Mouse (Mus musculus) gastrocnemius, adult 18-20 months (tissue): Measurements from ENCODE around the gene Plaur. TPM values are rescaled to one million over a fixed set of nuclear protein-coding genes. Genes with fewer than 3 reads are reported as not detected.

Source experiments
- DNase-seq: peaks from one replicate; pipeline ENCODE4 v3.0.0; 2021; ENCODE audit warnings: low spot score
- long read RNA-seq, 2 experiments: library from polyadenylated mRNA; stranded (forward); transcript quantifications; one replicate each; pipeline ENCODE4 v2.0.0; 2021
- total RNA-seq, 2 experiments: library from RNA; stranded (reverse); gene quantifications; 2 replicates each; pipeline ENCODE4 v1.2.3; 2021

Plaur gene
- total RNA-seq, result 1 to 10 TPM in 1 of 2 experiments, under 1 TPM in 1; 0.87 to 1.4 TPM
- long read RNA-seq, experiment 1, partial matches to known transcripts, result 0 of 3 reads
- long read RNA-seq, experiment 1, other reads (novel, unspliced or antisense), result 0 of 3 reads
- long read RNA-seq, experiment 2, partial matches to known transcripts, result 0 of 2 reads
- long read RNA-seq, experiment 2, other reads (novel, unspliced or antisense), result 0 of 2 reads

DNA sequence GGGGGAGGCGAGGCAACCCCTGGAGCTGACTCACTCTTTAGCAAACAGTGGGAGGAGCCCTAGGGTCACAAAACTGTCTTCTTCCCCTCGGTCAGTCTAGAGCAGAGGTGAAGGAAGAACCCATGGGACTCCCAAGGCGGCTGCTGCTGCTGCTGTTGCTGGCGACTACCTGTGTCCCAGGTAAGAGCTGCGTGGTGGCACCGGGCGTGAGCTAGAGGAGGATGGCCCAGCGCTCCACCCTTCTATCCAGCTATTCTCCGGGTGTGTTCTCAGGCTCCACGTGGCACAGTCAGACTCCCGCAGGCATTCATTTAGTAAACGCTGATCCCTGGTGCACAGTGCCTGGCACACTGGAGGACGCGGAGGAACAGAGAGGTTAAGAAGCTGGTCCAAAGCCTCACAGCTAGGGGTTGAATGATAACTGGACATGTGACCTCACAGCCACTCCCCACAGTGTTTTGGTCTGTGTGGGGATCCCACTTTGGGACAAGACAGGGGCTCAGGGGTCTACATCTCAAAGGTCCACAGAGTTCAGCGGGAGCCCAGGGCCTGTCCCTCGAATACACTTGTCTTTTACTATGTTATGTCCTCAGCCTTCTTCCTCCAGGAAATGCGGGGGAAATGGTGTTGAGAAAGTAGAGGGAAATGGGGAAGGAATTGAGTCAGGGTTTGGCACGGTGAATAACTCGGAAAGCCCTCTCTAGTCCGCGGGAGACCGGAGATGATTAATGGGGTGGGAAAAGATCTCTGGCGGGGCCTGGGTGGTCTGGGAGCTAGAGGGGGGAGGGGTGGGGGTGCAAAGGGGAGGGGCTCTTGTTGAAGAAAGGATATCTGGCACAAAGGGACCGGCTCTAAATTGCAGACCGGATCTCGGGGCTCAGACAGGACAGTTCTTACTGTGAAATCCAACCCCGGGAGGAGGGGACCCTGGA is at the start of gene Plaur:
Gene Plaur, plus strand, starts transcription at position 97 of the 932 bp plus-strand sequence.
- peak; percentile 23 for DNase-seq

DNA sequence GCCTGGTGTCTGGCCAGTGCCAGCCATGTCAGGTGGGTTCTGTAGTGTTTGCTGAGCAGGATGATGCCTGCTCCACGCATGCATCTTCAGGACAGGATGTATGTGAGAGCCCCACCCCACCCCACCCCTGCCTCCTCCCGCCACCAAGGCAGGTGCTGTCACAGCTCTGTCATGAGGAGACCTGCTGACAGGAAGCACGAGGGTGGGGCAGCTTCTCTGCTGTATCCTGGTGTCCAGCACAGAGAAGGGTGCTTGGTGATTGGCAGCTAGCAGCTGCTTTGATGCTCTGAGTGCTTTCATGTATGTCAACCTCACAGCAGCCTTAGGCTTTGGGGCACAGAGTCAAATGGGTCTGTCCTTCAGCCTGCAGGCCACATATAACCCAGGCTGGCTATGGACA is 48.7 kb upstream of the Plaur start:
- DNase-seq, result no peak

DNA sequence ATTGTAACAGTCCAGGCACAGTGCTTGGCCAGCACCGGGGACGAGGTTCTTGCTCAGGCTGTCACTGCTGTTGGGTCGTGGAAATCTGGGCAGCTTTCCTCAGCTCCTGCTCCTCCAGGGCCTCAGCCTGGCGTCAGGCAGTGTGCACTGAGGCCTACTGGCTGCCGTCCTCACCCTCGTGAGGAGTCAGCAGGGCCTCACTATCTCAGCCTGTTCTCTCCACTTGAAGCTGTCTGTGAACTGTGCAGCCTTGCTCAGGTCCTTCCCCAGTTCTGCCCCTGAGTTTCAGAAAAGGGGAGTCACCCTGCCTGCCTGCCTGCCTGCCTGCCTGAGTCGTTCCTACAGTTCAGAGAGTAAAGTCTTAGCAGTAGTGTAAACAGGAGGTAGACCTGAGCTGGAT is 47.0 kb upstream of the Plaur start:
- DNase-seq, result no peak

DNA sequence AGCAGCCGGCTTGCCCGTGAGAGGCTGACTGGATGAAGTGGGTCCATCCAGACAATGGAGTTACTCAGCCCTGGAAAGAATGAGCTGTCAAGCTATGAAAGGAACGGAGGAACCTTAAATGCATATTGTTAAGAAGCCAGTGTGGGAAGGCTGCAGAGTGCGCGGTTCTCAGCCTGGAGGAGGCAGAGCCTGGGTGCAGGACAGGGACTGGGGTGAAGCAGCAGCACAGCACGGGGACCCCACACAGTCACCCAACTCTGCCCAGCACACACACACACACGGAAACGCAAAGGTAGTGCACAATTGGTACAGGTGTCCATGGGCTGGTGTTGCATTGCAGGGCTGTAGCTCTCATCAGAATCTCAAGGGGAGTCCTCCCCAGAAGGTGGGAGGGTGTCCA is 42.7 kb upstream of the Plaur start:
- DNase-seq, result no peak

DNA sequence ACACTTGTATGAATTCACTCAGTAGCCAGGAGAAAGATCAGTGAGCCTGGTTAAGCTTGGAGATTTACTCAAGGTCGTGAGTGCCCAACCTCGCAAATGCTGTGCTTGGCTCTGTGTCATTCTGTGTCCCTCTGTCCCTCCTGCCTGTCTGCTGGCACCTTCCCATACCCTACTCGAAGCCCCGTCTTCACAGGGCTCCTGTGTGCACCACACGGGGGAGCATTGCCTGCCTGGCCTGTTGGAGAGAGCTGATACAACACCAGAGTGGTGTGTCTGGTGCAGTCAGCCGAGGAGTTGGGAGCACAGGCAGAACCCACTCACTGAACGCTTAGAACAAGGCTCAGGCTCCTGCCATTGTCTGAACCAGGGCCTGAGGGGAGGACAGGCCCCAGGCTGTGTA is 40.6 kb upstream of the Plaur start:
- no peak for DNase-seq

DNA sequence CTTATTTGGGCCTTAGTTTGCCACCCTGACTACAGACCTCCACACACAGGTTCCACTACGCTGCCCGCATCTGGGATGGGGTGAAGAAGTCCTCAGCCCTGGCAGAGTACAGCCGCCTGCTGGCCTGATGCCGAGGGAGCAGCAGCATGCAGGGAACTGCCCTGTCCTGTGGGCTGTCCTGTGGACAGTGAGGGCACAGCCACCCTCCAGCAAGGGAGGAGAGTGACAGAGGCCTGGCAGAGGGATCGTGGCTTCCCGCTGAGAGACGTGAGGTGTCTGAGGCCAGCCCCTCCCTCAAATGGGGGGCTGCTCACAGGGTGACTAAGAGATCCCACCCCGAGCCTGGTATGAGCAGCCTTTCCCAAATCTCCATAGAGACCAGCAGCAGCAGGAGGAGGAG is 40.0 kb upstream of the Plaur start:
- no peak for DNase-seq

DNA sequence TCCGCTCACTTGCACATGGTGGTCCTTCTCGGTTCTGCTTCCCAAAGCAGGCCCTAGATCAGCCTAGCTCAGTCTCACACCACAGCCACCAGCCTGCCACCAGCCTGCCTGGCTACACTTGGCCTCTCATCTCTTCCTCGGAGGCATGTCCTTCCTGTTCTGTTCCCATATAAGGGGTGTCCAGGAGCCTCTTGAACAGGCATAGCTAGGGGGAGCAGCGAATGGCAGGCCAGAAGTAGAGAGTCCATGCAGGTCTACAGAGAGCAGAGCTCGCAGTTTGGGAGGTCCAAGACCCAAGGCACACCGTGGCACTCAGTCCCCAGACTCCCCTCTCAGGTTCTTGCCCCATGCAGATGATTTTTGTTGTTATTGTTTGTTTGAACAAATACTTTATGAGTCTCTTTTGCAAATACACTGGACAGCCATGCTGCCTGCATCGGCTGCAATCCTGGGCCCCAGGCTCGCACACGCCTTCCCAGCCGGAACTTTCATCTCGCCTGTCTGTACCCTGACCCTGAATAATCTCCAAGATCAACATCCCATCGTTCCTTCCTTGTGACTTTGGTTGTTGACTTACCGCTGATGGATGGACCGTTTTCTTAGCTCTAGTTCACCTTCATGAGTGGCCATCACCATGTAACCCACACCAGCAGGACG is 39.0 kb upstream of the Plaur start:
- DNase-seq, result no peak

DNA sequence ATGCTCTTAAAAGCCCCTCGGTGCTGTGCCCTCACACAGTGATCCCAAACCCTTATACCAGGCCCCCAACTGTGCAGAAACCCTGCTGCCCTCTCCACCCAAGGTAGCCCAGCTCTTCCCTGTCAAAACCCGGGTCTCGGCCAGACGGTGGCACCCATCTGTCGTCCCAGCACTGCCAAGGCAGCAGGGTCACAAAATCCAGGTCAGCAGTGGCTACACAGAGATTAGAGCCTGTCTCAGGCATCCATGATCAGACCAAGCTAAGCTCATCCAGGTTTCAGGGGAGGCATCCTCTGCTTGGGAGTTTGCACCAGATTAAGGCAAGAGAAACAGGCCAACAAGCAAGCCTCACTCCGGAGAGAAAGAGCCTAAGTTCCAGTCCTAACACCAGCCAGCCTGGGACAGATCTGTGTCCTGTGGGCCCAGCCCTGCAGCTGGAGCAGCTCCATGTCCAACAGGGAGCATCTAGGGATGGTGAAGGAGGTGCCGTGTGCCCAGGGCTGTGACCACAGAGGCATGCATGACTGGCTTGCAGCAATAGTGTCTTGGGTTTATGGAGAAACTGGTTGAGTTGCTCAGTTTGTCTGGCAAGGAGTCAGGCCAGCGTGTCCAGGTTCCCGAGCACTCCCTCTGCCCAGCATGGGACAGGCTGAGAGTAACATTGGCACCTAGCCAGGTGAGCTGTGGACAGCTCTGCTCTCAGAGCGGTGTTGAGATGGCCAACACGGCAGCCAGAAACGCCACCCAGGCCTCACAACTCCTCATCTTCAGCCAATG is 38.1 kb upstream of the Plaur start:
- no peak for DNase-seq

DNA sequence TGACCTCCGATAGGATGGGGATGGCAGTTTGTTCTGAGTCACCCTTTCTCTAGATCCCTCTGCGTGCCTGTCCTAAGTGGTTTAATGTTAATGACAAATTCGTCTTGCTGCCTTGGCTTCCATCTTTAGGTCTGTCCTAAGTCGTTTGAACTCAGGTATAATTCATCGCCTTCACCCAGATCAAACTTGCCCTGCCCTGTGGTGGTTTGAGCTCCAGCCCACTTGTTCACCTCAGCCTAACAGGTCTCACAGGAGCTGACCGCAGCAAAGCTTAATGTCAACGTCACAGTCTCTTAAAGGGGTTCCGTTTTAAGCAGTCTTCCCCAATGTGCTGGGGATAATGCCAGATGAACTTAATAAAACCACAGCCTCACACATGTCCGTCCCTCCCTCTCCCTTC is 36.4 kb upstream of the Plaur start:
- DNase-seq, result no peak

DNA sequence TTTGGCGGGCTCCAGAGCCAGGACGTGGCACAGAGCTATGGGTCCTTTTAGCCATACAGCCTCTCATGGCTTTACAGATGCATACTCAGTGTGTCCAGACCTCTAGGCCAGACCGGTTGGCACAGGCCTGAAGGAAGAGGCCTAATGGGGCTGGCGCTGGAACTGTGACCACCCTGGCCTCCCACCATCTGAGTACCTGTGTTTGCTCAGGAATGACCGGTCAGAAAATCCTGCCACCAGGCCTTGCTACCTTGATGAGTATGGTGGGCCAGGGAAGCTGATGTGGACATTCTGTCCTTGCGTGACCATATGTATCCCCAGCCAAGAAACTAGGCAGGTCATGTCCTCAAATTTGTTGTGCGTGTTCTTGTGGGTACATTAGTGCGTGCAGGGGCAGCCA is 35.1 kb upstream of the Plaur start:
- no peak for DNase-seq

DNA sequence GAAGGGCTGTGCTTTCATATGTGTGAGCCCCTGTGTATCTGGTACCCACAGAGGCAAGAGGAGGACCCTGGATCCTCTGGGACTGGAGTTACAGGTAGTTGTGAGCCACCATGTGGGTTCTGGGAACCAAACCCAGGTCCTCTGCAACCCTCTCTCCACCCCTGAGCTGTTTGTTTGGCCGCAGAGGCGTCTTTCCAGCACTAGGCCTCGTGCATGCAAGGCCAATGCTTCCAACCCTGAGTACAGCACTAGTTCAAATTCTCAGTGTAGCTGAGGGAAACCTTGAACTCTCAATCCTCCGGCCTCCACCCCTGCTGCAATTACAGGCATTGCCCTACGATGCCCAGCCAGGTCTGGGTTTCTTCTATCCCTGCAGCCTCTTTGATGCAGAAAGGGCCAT is 33.6 kb upstream of the Plaur start:
- no peak for DNase-seq

DNA sequence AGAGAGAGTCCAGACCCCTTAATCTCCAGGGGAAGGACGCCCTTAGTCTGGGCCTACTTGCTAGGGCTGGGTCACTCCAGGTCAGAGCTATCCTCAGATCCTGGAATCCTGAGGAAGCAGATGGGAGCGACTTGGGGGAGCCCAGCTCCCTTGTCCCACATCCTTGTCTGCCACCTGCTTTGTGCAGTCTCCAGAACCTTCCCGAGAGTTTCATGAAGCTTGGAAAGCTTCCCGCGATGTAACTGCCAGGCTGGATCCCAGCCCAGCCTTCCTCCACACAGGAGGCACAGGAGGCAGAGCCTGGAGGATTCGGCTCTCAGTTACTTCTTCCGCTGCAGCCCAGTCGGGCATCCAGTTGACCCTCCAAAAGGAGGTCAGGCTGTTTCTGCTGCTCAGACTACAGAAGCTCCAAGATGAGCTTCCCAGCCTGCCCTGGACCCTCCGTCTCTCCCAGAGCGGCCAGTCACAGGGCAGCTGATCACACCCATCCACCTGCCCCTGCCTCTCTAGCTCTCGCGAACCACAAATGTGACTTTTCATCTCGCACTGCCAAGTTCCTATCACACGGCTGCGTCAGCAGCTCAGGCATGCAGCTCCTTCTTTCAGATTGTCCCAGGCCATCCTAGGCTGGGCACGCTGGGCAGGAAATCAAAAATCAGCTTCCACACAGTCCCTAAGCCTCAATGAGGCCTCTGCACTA is 32.7 kb upstream of the Plaur start:
- peak; percentile 49 for DNase-seq

DNA sequence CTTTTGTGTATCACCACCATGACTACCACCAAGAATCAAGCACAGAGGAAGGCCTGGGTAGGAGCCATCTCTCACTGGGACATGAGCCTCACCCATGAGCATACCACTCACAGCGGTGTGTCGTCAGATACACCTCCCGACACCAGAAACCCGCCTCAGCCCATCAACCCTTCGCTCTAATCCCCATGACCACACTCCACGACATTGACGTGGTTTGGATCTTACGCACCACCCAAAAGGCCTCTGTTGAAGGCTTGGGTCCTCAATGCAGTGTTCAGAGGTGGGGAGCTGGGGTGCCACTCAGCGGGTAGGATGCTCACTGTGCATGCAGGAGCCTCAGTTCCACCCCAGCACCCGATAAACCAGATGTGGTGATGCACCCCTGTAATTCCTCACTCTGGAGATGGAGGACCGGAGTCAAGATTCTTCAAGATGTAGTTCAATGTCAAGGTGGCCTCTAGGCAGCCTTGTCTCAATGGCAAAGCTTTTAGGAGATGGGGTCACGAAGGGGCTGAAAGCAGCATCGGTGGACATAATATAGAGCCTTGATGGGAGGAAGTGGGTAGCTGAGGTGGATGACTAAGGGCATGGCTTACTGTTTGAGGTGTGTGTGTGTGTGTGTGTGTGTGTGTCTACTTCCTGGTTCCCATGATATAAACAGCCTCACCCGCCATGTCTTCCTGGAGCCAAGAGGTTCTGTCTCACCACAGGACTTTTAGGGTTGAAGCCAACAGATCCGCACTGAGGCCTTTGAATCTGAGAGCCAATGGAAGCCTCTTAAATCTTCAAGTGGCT is 31.5 kb upstream of the Plaur start:
- DNase-seq, result no peak

DNA sequence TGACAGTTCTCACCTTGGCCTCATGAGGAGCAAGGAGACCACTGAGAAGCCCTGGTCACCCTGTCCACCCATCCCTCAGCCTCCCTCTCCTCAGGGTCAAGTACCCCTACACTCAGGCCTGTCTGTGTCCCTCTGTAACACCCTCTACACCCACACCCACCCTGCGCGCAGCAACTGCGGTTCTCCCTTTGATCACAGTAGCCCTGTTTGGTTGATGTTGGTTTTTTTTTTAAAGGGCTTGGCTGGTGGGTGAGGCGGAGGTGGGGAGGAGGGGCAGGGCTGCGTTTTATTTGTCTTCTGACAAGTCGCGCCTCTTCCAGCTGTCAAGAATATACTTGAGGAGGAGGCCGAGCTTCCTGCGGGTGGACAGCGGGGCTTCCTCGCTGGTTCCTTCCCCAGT is 30.6 kb upstream of the Plaur start:
- no peak for DNase-seq

DNA sequence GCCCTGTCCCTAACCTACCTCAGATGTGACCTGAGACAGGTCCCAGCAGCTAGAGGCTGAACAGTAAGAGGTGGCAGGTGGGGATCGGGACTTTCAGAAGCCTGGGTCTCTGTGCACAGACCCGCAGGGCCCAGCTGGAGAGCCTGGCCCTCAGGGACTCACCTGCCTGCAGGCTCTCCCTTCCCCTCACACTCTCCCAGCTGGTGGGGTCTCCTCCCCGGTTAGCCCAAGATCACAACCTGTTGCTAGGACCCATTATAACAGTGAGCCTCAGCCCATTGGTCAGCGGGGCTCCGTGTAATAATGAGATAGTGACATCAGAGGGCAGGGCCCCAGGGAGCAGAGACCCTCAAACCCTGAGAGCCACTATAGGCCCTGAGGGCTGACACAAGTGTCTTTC is 27.0 kb upstream of the Plaur start:
- no peak for DNase-seq

DNA sequence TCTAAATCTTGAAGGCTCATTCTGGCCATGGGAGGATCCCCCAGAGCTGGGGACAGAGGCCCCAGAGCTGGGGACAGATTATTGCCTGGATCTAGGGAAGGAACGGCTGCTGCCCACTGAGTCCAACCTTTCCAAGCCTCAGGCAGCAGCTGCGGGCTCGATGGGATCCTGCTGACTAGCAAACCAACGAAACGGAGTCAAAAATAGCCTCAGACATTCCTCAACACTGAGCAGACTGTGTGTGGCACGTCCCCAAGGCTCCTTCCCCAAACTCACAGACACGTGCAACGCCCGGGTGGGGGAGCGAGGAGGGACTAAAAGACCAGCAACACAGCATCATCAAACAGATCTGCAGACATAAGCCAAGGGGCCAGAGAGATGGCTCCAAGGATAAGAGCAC is 24.3 kb upstream of the Plaur start:
- DNase-seq, result peak; percentile 14

DNA sequence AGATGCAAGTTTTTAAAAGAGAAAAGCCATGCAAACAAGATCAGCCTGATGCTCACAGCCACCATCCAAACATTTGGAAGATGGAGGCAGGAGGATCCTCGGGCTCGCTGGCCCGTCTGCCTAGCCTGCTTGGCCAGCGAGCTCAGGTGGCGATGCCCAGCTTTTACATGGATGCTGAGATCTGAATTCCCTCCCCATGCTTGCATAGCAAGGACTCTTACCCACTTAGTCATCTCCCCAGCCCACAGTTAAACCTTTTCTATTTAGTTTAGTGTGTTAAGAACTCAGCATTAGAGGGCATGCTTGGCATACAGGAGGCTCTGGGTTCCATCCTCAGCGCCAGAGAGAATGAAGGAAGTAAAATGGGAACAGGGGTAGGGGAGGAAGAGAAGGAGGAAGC is 23.1 kb upstream of the Plaur start:
- no peak for DNase-seq

DNA sequence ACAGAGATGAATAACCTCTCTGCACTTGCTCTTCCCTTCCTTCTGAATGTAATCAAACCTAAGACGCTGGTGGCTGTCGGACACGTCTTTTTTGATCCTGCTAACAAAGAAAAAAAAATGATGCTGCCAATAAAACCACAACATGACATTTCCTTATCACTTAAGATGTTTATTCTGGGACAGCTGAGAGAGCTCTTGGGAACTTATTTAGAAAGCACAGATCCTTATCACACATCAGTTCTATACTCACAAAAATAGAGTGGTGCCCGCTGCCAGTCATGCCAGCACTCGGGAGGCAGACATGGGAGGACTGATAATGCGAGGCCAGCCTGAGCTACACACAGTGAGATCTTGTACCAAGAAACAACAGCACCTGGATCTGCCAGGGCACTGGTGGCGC is 22.4 kb upstream of the Plaur start:
- no peak for DNase-seq

DNA sequence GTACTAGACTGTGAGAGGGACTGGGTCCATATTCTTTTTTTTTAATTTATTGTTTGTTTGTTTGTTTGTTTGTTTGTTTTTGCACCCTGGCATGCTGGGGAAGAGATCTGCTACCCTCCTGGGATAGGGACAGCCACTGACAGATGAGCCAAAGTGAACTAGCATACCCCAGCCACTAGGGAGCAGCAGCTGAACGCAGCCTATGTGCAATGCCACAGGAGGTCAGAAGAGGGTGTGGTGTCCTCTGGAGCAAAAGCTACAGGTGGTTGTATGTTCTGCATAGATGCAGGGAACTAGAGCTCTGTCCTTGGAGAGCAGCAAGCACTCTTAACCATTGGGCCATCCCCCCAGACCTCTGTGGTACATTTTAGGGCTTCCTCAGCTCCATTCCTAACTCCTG is 20.5 kb upstream of the Plaur start:
- peak; percentile 59 for DNase-seq

DNA sequence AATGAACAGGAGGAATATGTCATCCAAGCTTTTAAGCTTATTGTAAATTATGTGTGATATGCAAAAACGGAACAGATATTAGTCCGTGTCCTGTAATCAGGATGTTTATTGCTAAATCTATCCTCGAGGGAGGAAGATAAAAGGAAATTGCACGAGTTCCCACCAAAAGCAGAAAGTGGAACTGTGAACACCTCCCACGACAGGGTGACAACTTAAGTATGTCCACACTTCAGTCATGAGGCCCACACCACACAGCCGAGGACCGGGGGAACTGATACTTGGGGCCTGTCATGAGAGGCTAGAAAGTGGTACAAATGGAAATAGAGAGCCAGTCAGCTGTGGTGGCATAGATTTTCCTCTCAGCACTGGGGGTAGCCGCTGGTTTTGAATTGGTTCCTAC is 20.0 kb upstream of the Plaur start:
- DNase-seq, result no peak
